Mouse (Mus musculus) left cerebral cortex, adult 8-10 months (tissue): ENCODE data around the gene Gm10799. TPM values are rescaled to one million over a fixed set of nuclear protein-coding genes. Genes with fewer than 3 reads are reported as not detected.

Source experiments
- DNase-seq, 2 experiments: peaks; one replicate each; pipeline ENCODE4 v3.0.0; 2022; ENCODE audit warnings: low spot score in 2 of 2
- total RNA-seq, 4 experiments: library from RNA; stranded (reverse); gene quantifications; 2 replicates each; pipeline ENCODE4 v1.2.4; 2022

Gene Gm10799
- total RNA-seq, 4 experiments from 2014 or later = not detected

DNA sequence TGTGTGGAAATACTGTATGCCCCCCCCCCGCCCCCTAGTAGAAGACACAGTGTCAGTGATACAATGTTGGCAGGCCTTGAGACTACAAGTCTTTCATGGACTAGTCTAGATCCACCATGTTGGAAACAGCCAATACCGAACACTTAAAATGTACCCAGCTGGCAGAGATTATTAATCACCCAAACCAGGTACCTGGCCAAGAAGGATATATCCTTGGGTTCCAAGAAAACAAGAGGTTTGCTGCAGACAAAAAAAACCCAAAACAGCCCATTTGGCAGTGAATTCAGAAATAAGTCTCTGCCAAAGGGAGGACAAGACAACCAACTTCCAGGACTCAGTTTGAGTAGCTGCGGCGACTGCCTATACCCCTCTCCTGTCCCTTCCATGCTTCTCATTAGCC lies 43.7 kb downstream of the Gm10799 start:
- no peak for DNase-seq

DNA sequence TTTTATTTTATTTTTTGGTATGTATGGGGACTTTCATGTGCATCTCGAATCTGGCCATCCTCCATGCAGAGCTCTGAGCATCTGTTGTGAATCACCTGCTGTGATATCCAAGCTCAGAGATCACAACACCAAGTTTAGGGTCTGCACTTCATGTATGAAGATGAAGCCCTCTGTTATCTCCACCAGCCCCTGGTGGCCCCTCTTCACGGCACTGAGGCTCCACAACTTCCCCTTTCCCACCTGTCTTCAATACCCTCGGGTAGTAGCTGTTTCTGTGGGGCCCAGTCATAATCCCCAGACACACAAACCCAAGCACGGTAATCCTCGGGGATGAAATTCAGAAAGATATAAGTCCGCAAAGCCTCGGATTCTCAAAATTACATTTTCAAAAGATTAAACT lies 45.3 kb downstream of the Gm10799 start:
- DNase-seq = no peak

Other genes with a start within 250 kb of the Gm10799 start
- 10 to 100 TPM; 24.3 to 28.5 (median 27.2) TPM for gene Lmo2, start 110.6 kb downstream of the Gm10799 start, total RNA-seq
- gene Fbxo3, start 40.8 kb downstream of the Gm10799 start, total RNA-seq = 10 to 100 TPM; 56.7 to 61.0 (median 58.2) TPM
- gene 4931422A03Rik, start 40.2 kb downstream of the Gm10799 start, total RNA-seq = under 1 TPM in 1 of 4 experiments, not detected in 3; 0.76 TPM
- under 1 TPM; 0.51 to 0.72 (median 0.55) TPM for gene Gm10912, start 2.7 kb downstream of the Gm10799 start, total RNA-seq
- 1 to 10 TPM in 2 of 4 experiments, under 1 TPM in 2; 0.80 to 2.5 (median 1.6) TPM for gene Cd59b, start 1.3 kb upstream of the Gm10799 start, total RNA-seq
- gene Cd59a, start 27.3 kb upstream of the Gm10799 start, total RNA-seq = 1 to 10 TPM; 4.3 to 8.0 (median 7.0) TPM
- gene A930018P22Rik, start 54.2 kb upstream of the Gm10799 start, total RNA-seq = not detected